Mouse (Mus musculus) hindbrain, embryonic 15.5 days (tissue): ENCODE data around the gene Itsn2. TPM values are rescaled to one million over a fixed set of nuclear protein-coding genes. Genes with fewer than 3 reads are reported as not detected.
A peak's percentile ranks its signal among the peaks of the same experiment; 100 is the strongest.

Source experiments
- ATAC-seq: fragments of 200-750 bp; cut with Nextera tagmentation; 2 replicates; pipeline ENCODE4 v1.8.0; 2017; ENCODE audit warnings: low read depth, moderate number of reproducible peaks, moderate TSS enrichment; ENCODE audit not compliant: low FRiP score
- H3K27ac ChIP-seq: fragments of 300-500 bp; sonication (generic); replicated peaks from 2 replicates; pipeline ENCODE4 v1.5.1; 2015; ENCODE audit warnings: mild to moderate bottlenecking, inconsistent platforms
- H3K27me3 ChIP-seq: fragments of 300-500 bp; sonication (generic); 2 replicates; pipeline ENCODE4 v1.6.1; 2015; ENCODE audit warnings: control low read depth, inconsistent platforms
- H3K36me3 ChIP-seq: fragments of 300-500 bp; sonication (generic); 2 replicates; pipeline ENCODE4 v1.6.1; 2015; ENCODE audit warnings: control low read depth, inconsistent platforms
- H3K4me1 ChIP-seq: fragments of 300-500 bp; sonication (generic); replicated peaks from 2 replicates; pipeline ENCODE4 v1.6.1; 2015; ENCODE audit warnings: control low read depth, inconsistent platforms
- H3K4me2 ChIP-seq: fragments of 300-500 bp; sonication (generic); 2 replicates; pipeline ENCODE4 v1.6.1; 2015; ENCODE audit warnings: moderate library complexity, mild to moderate bottlenecking, inconsistent platforms
- H3K4me3 ChIP-seq: fragments of 300-500 bp; sonication (generic); 2 replicates; pipeline ENCODE4 v1.5.1; 2015; ENCODE audit warnings: mild to moderate bottlenecking, inconsistent platforms
- H3K9ac ChIP-seq: fragments of 300-500 bp; sonication (generic); 2 replicates; pipeline ENCODE4 v1.6.1; 2015; ENCODE audit warnings: inconsistent platforms
- H3K9me3 ChIP-seq: fragments of 300-500 bp; sonication (generic); 2 replicates; pipeline ENCODE4 v1.6.1; 2016; ENCODE audit warnings: control low read depth, inconsistent platforms
- WGBS: fragments of 180-500 bp; shearing (Covaris S2); methylation state at CpG from one replicate; pipeline ENCODE4 v1.1.7; 2015; 5-methylcytosine and 5-hydroxymethylcytosine counted together
- polyA plus RNA-seq: library from polyadenylated mRNA; unstranded; fragments of >200 nt; fragmentation: Nextera tagmentation; extraction: Ambion mirVana; gene quantifications from 2 replicates; pipeline ENCODE4 v1.2.1, GENCODE M21; 2015

Itsn2 gene
- polyA plus RNA-seq, 1 experiment from 2014 or later: 24.1 TPM

- Histone ChIP-seq H3K9ac (no peak overlapping the region), H3K9me3 (no peaks in the 10 kb centered on the region), H3K27me3 (no peaks in the 10 kb centered on the region), H3K36me3 (no peaks in the 10 kb centered on the region), H3K27ac (no peak overlapping the region), H3K4me3 (no peak overlapping the region), H3K4me1 (no peaks in the 10 kb centered on the region), H3K4me2 (no peak overlapping the region)
- WGBS: 82% methylated on average over 9 of the region's 9 CpGs
- no peak for ATAC-seq
These were observed 33.8 kb upstream of the Itsn2 start for GRCm38 (mm10) chr12:4558475-4559279.

GRCm38 (mm10) chr12:4571864-4572263 is 20.6 kb upstream of the Itsn2 start:
- no peaks in the 10 kb centered on the region for H3K9me3 ChIP-seq
- no peaks in the 10 kb centered on the region for H3K36me3 ChIP-seq
- WGBS: 34% methylated on average over 5 of the region's 5 CpGs

GRCm38 (mm10) chr12:4574065-4574464 is 18.4 kb upstream of the Itsn2 start:
- no peak overlapping the region for H3K27ac ChIP-seq
- no peak overlapping the region for H3K4me3 ChIP-seq
- H3K4me2 ChIP-seq: no peak overlapping the region
- H3K9me3 ChIP-seq: no peaks in the 10 kb centered on the region
- WGBS: 90% methylated on average over 4 of the region's 4 CpGs
- ATAC-seq: no peak
- H3K27me3 ChIP-seq: no peaks in the 10 kb centered on the region
- no peak overlapping the region for H3K9ac ChIP-seq
- no peaks in the 10 kb centered on the region for H3K4me1 ChIP-seq
- no peaks in the 10 kb centered on the region for H3K36me3 ChIP-seq

More at GRCm38 (mm10) chr12:4571864-4572263, 20.6 kb upstream of the Itsn2 start:
- H3K4me2 ChIP-seq: no peak overlapping the region
- no peak overlapping the region for H3K9ac ChIP-seq
- no peaks in the 10 kb centered on the region for H3K4me1 ChIP-seq
- ATAC-seq: no peak
- H3K4me3 ChIP-seq: no peak overlapping the region
- H3K27ac ChIP-seq: no peak overlapping the region
- no peaks in the 10 kb centered on the region for H3K27me3 ChIP-seq

DNA sequence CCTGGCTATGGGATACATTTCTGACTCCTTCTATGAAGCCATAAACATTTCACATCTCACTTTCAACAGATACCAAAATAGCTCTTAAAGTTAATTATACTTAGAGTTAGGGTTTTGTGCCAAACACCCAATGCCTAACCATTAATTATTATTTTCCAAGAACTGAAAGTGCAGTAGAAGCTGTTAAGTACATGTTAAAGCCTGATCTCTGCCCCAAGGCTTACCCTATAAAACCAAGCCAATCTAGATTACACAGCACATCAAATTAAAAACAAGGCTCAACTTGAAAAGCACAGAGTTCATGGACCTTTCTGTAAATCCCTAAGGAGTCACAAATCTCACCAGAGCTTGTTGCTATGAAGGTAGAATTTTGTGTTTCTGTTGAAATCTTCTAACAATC is 10.1 kb upstream of the Itsn2 start:
- Histone ChIP-seq H3K27me3 (no peaks in the 10 kb centered on the region), H3K4me1 (no peaks in the 10 kb centered on the region), H3K9me3 (no peaks in the 10 kb centered on the region), H3K4me3 (no peak overlapping the region), H3K36me3 (no peaks in the 10 kb centered on the region), H3K4me2 (no peak overlapping the region), H3K27ac (no peak overlapping the region), H3K9ac (no peak overlapping the region)
- no peak for ATAC-seq

DNA sequence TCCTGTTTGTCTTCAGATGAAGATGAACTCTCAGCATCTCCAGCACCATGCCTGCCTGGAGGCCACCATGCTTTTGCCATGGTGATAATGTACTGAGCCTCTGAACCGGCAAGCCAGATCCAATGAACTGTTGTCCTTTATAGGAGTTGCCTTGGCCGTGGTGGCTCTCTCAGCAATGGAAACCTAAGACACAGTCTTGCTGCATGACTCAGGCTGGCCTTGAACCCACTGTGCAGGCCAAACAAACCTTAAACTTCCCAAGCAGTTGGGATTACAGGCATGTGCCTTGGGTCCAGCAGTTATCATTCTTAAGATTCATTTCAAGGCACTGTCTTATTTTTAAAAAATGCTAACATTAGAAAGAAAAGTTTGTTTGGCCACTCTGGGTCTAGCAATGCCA is 4.6 kb upstream of the Itsn2 start:
- Histone ChIP-seq H3K27ac (no peak overlapping the region), H3K9ac (no peak overlapping the region), H3K9me3 (no peaks in the 10 kb centered on the region), H3K4me1 (no peaks in the 10 kb centered on the region), H3K27me3 (no peaks in the 10 kb centered on the region), H3K4me2 (no peak overlapping the region), H3K4me3 (no peak overlapping the region), H3K36me3 (no peaks in the 10 kb centered on the region)
- no peak for ATAC-seq
- 81% methylated on average over 2 of the region's 2 CpGs for WGBS

- H3K27ac ChIP-seq: no peak overlapping the region
- H3K4me2 ChIP-seq: no peak overlapping the region
- peaks cover under 1% of the 10 kb centered on the region for H3K4me1 ChIP-seq
- H3K4me3 ChIP-seq: no peak overlapping the region
- ATAC-seq: no peak
- WGBS: 50% methylated on average over 3 of the region's 3 CpGs
- H3K36me3 ChIP-seq: no peaks in the 10 kb centered on the region
- H3K9ac ChIP-seq: no peak overlapping the region
- H3K27me3 ChIP-seq: no peaks in the 10 kb centered on the region
- H3K9me3 ChIP-seq: no peaks in the 10 kb centered on the region
These were observed 3.8 kb upstream of the Itsn2 start for GRCm38 (mm10) chr12:4588603-4589002.

DNA sequence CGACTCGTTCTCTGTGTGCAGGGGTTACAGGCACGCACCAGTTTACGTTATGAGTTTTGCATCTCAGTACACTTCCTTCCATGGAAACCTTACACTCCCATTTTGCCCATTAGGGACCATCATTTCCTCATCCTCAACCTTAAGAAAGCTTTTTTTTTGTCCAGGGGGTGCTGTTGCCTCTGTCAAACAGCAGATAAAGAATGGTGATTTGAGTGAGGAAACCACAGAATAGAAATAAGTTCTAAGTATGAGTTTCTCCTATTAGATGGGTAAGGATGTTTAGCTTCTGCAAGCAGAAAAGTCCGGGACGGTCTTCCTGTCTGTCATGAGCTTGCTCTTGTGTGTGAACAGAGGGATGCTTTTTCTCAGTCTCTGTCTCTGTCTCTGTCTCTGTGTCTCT is 413 bp upstream of the Itsn2 start:
- Histone ChIP-seq H3K27me3 (no peaks in the 10 kb centered on the region), H3K9me3 (no peaks in the 10 kb centered on the region), H3K4me3 (peak overlapping the region; percentile 70), H3K4me2 (peak overlapping the region; percentile 67), H3K4me1 (peaks cover 19% of the 10 kb centered on the region), H3K36me3 (no peaks in the 10 kb centered on the region), H3K9ac (peak overlapping the region; percentile 82; the same call in 1 of the 2 replicates), H3K27ac (no peak overlapping the region)
- WGBS: 58% methylated on average over 6 of the region's 6 CpGs
- ATAC-seq: no peak

DNA sequence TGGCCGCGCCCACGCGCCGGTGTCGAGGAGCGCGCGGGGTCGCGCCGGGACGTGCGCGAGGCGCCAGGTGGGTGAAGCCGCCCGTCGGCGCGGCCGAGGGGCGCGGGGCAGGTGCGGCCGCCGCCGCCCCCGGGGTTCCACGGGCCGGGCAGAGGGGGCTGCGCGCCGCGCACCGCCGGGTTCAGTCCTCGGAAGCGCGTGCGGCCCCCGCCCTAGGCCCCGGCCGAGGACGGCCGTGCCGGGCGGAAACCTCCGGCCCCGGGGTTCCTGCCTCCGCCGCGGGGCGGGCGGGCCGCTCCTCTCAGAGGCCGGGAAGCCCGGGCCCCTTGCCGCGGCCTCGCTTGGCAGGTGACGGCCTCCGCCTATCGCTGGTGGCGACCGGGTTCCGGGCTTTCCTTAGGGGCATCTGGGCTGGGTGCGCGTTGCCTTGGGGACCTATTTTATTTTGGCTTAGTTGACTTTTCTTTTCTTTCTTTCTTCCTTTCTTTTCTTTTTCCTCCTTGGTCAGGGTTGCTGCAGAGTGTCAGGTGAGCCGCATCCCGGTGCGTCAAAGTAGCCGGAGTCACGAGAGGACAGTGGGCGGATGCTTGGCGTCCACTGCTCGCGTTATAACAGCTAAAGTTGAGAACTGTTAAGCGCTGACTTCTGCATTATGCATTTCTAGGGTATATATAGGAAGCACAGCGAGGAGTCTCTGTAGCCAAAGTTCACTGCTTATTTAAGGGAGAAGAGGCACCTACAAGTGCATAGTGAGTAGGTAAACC is 910 bp downstream of the Itsn2 start:
- Histone ChIP-seq H3K9ac (peak overlapping the region; percentile 82), H3K4me3 (peak overlapping the region; percentile 70), H3K27ac (peak overlapping the region; percentile 77), H3K27me3 (no peaks in the 10 kb centered on the region), H3K4me2 (peak overlapping the region; percentile 67), H3K36me3 (no peaks in the 10 kb centered on the region), H3K9me3 (no peaks in the 10 kb centered on the region), H3K4me1 (peaks cover 19% of the 10 kb centered on the region)
- under 1% methylated on average over 77 of the region's 80 CpGs for WGBS
- peak; percentile 81 for ATAC-seq

DNA sequence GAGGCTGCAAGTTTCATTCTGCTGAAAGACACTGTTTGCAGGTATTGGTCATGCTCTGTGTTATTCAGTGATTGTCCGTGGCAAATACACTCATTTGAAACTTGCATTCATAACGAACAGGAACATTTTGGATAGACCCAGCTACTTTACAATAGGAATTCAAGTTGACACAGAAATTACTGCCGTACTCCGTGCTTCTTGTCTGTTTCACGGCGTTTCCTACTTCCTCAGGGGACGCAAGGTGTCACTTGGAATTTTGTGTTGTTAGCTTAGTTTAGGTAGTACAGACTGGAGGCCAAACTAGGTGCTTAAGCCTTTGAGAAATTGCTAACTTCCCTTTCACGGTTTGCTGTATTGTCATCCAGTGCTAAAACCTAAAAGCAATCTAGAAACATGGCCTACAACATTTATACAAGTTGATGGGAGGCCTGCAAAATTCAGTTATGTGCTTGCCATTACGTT is 1.5 kb downstream of the Itsn2 start:
- no peak overlapping the region for H3K27ac ChIP-seq
- H3K36me3 ChIP-seq: no peaks in the 10 kb centered on the region
- no peaks in the 10 kb centered on the region for H3K27me3 ChIP-seq
- WGBS: 66% methylated on average over 9 of the region's 9 CpGs
- no peaks in the 10 kb centered on the region for H3K9me3 ChIP-seq
- H3K4me3 ChIP-seq: peak overlapping the region; percentile 70
- peaks cover 19% of the 10 kb centered on the region for H3K4me1 ChIP-seq
- peak overlapping the region; percentile 67 for H3K4me2 ChIP-seq
- ATAC-seq: no peak
- peak overlapping the region; percentile 82 for H3K9ac ChIP-seq

DNA sequence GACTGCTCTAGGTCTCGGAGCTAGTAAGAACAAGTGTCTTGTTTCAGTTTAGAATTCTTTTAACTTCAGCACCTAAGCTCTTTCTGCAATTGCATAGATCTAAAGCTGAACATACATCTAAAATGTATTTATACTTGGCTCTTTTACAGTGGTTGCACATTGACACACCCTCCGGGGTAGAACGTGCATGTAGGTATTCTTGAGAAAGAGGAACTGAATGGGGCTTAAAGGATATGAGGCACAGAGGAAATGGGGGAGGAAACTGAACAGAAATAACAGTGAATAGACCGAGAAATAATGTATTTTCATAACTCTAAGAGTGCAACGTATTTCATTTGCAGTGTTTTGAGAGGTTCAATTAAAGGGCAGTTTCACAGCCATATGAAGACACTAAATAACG is 2.6 kb downstream of the Itsn2 start:
- WGBS: 78% methylated on average over 6 of the region's 6 CpGs
- Histone ChIP-seq H3K36me3 (no peaks in the 10 kb centered on the region), H3K9ac (no peak overlapping the region), H3K27me3 (no peaks in the 10 kb centered on the region), H3K27ac (no peak overlapping the region), H3K4me3 (no peak overlapping the region), H3K9me3 (no peaks in the 10 kb centered on the region), H3K4me2 (no peak overlapping the region), H3K4me1 (peaks cover 19% of the 10 kb centered on the region)
- ATAC-seq: no peak

DNA sequence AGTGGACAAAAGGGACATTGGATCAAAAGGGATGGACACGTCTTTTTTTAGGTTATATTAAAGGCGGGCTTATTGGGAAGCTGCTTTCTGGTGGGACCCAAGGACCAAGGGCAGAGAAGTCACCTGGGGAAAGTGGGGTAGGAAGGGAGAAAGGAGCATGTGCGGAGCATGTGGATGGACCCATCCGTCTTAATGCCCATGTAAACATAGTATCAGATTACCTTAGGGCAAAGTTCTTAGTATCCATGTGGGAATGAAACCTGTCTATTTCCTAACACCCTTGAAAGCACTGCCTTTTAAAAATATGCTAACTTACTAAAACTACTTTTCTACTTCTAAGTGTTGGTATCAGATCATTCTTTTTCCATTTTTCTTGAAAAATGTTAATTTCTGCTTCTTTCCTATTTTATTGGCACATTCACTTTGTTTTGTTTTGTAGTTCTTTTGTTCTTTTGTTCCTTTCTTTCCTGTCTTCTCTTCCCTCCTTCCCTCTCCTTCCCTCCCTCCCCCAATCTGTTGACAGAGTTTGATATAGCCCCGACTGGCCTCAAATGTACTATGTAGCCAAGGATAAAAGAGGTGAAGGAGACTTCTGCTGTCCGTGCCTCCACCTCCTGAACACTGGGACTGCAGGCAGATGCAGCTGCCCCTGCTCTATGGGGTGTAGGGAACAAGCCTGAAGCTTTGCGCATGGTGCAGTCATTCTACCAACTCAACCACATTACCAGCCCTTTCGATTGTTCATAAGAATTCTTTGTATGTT is 6.4 kb downstream of the Itsn2 start:
- no peaks in the 10 kb centered on the region for H3K36me3 ChIP-seq
- no peak overlapping the region for H3K9ac ChIP-seq
- no peak overlapping the region for H3K27ac ChIP-seq
- peaks cover 17% of the 10 kb centered on the region for H3K4me1 ChIP-seq
- no peak overlapping the region for H3K4me3 ChIP-seq
- H3K27me3 ChIP-seq: no peaks in the 10 kb centered on the region
- no peaks in the 10 kb centered on the region for H3K9me3 ChIP-seq
- WGBS: 70% methylated on average over 8 of the region's 8 CpGs
- no peak overlapping the region for H3K4me2 ChIP-seq
- no peak for ATAC-seq

- 69% methylated on average over 4 of the region's 4 CpGs for WGBS
- Histone ChIP-seq H3K9ac (no peak overlapping the region), H3K4me2 (no peak overlapping the region), H3K27ac (no peak overlapping the region), H3K4me3 (no peak overlapping the region), H3K27me3 (no peaks in the 10 kb centered on the region), H3K36me3 (no peaks in the 10 kb centered on the region), H3K4me1 (peaks cover 11% of the 10 kb centered on the region), H3K9me3 (no peaks in the 10 kb centered on the region)
- no peak for ATAC-seq
These were observed 7.3 kb downstream of the Itsn2 start for GRCm38 (mm10) chr12:4599713-4600112.
